Mouse (Mus musculus) embryonic facial prominence, embryonic 12.5 days (tissue): ENCODE measurements around the gene Sgms2. TPM values are rescaled to one million over a fixed set of nuclear protein-coding genes. Genes with fewer than 3 reads are reported as not detected.

Experiments
- ATAC-seq: fragments of 200-750 bp; cut with Nextera tagmentation; 2 replicates; pipeline ENCODE4 v1.8.0; 2017; ENCODE audit not compliant: insufficient number of reproducible peaks, insufficient read depth, low FRiP score, low TSS enrichment
- H3K27ac ChIP-seq: fragments of 300-500 bp; sonication (generic); 2 replicates; pipeline ENCODE4 v1.5.1; 2016; ENCODE audit warnings: mild to moderate bottlenecking
- H3K27me3 ChIP-seq: fragments of 300-500 bp; sonication (generic); 2 replicates; pipeline ENCODE4 v1.6.1; 2016; ENCODE audit warnings: mild to moderate bottlenecking, moderate library complexity
- H3K36me3 ChIP-seq: fragments of 300-500 bp; sonication (generic); 2 replicates; pipeline ENCODE4 v1.6.1; 2016; ENCODE audit warnings: mild to moderate bottlenecking
- H3K4me1 ChIP-seq: fragments of 300-500 bp; sonication (generic); 2 replicates; pipeline ENCODE4 v1.6.1; 2016
- H3K4me2 ChIP-seq: fragments of 300-500 bp; sonication (generic); replicated peaks from 2 replicates; pipeline ENCODE4 v1.6.1; 2016; ENCODE audit warnings: mild to moderate bottlenecking, moderate library complexity
- H3K4me3 ChIP-seq: fragments of 300-500 bp; sonication (generic); 2 replicates; pipeline ENCODE4 v1.5.1; 2016; ENCODE audit warnings: mild to moderate bottlenecking
- H3K9ac ChIP-seq: fragments of 300-500 bp; sonication (generic); 2 replicates; pipeline ENCODE4 v1.6.1; 2016; ENCODE audit warnings: mild to moderate bottlenecking, moderate library complexity
- H3K9me3 ChIP-seq: fragments of 300-500 bp; sonication (generic); 2 replicates; pipeline ENCODE4 v1.6.1; 2016; ENCODE audit warnings: mild to moderate bottlenecking, moderate library complexity
- WGBS: fragments of 180-500 bp; shearing (Covaris S2); methylation state at CpG from one replicate; pipeline ENCODE4 v1.1.7; 2016; 5-methylcytosine and 5-hydroxymethylcytosine counted together
- polyA plus RNA-seq: library from polyadenylated mRNA; unstranded; fragments of >200 nt; fragmentation: Nextera tagmentation; extraction: Ambion mirVana; gene quantifications from 2 replicates; pipeline ENCODE4 v1.2.1, GENCODE M21; 2016

Sgms2 gene
- polyA plus RNA-seq, 1 experiment from 2014 or later = 3.2 TPM

DNA sequence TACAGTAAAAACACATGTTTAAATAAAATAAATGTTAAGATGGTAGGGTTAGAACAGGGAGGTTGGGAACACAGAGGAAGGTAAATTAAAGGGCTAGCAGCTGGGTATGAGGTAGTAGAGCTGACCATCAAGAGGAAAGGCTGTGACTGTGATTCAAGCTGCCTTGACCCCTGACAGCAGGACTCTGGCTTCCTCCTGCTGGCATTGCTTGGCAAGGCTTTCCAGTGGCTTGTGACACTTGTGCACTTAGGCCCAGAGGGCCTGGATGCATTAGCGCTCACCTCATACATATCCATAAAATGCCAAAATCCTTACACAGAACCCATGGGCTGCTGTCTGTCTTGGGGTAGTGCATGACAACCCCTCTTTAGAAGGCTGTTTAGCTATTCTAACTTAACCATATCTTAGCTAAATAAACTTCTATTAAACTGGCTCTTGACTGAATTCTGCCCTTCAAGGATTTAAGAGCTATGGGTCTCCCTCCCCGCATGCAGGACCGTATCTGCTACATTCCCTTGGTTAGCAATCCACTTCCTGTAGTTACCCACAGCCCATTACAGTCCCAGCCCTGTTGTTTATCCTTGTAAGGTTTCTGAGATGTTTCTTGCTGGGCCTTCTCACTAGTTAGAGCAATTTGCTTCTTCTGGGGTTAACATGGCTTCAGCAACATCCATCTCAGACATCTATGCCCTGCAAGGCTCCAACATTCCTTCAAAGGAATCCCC is 25.5 kb downstream of the Sgms2 start:
- Histone ChIP-seq H3K9ac (no peak overlapping the region), H3K4me2 (no peak overlapping the region), H3K4me1 (no peaks in the 10 kb centered on the region), H3K9me3 (no peaks in the 10 kb centered on the region), H3K27me3 (no peaks in the 10 kb centered on the region), H3K4me3 (no peak overlapping the region), H3K27ac (no peak overlapping the region), H3K36me3 (no peaks in the 10 kb centered on the region)
- ATAC-seq = no peak
- 76% methylated on average over 3 of the region's 3 CpGs for WGBS

DNA sequence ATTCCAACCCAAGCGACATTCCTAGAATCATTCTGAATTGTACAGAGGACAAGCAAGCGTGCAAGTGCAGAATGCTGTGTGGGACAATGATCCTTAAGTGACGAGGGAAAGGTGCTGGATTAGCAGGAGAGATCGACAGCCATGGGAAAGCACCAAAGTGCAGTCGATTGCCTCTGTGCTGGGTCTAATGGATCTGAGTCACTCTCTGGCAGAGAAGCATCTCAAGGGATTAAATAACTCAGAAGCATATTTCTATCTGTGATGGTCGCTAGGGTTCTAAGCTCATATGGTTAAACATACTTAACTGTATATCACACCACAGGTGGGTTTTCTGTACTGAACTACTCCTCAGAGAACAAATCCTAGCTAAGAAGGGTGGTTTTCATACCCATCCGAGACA is 118.2 kb downstream of the Sgms2 start:
- WGBS = 88% methylated on average over 7 of the region's 7 CpGs
- H3K4me3 ChIP-seq = no peak overlapping the region
- H3K36me3 ChIP-seq = no peaks in the 10 kb centered on the region
- H3K27ac ChIP-seq = no peak overlapping the region
- no peaks in the 10 kb centered on the region for H3K27me3 ChIP-seq
- no peak overlapping the region for H3K4me2 ChIP-seq
- no peak overlapping the region for H3K9ac ChIP-seq
- H3K9me3 ChIP-seq = no peaks in the 10 kb centered on the region
- no peaks in the 10 kb centered on the region for H3K4me1 ChIP-seq
- no peak for ATAC-seq

DNA sequence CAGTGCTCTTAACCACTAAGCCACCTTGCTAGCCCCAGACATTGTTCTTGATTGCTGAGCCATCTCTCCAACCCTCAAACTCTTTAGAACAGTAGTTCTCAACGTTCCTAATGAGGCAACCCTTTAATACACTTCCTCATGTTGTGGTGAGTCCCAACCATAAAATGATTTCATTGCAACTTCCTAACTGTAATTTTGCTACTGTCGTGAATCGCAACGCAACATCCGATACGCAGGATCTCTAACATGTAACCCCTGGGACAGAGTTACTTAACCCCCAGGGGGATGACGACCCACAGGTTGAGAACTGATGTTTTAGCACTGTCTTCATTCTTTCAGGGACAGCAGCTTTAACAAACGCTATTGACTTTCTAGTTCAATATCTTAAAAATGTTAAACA is 122.5 kb downstream of the Sgms2 start:
- Histone ChIP-seq H3K4me3 (no peak overlapping the region), H3K9ac (no peak overlapping the region), H3K27me3 (no peaks in the 10 kb centered on the region), H3K36me3 (no peaks in the 10 kb centered on the region), H3K27ac (no peak overlapping the region), H3K4me1 (no peaks in the 10 kb centered on the region; the same call in 1 of the 2 replicates), H3K4me2 (no peak overlapping the region), H3K9me3 (no peaks in the 10 kb centered on the region)
- ATAC-seq = no peak
- 92% methylated on average over 8 of the region's 8 CpGs for WGBS

DNA sequence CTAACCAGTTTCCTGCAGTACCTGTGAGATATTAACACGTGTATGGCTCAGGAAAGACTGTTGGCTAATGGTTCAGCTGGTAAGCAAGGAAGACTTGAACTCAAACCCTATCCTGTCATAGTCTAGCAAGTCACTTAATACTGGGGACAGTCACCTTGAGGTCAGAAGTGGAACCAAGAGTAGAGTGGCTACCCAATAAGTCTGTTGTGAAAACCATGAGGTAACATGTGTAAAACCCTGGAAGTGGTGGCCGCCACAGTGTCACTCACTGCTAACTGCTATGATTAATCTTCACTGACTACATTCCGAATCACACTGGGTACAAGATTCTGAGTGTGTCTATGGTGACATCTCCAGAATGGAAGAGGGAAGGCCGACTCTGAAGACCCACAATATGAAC is 123.8 kb downstream of the Sgms2 start:
- Histone ChIP-seq H3K27ac (no peak overlapping the region), H3K27me3 (no peaks in the 10 kb centered on the region), H3K36me3 (no peaks in the 10 kb centered on the region), H3K9me3 (no peaks in the 10 kb centered on the region), H3K9ac (no peak overlapping the region), H3K4me3 (no peak overlapping the region), H3K4me2 (no peak overlapping the region), H3K4me1 (no peaks in the 10 kb centered on the region; the same call in 1 of the 2 replicates)
- no peak for ATAC-seq
- 85% methylated on average over 4 of the region's 4 CpGs for WGBS

- no peak overlapping the region for H3K4me3 ChIP-seq
- WGBS = 61% methylated on average over 23 of the region's 23 CpGs
- no peaks in the 10 kb centered on the region for H3K9me3 ChIP-seq
- no peaks in the 10 kb centered on the region for H3K36me3 ChIP-seq
- no peaks in the 10 kb centered on the region for H3K27me3 ChIP-seq
- H3K9ac ChIP-seq = no peak overlapping the region
- no peak overlapping the region for H3K4me2 ChIP-seq
- H3K4me1 ChIP-seq = no peaks in the 10 kb centered on the region; the same call in 1 of the 2 replicates
- no peak overlapping the region for H3K27ac ChIP-seq
- no peak for ATAC-seq
Measured at GRCm38 (mm10) chr3:131364632-131365446, 126.4 kb downstream of the Sgms2 start.

GRCm38 (mm10) chr3:131364194-131364593 is 127.0 kb downstream of the Sgms2 start:
- H3K4me3 ChIP-seq = no peak overlapping the region
- H3K9ac ChIP-seq = no peak overlapping the region
- H3K27ac ChIP-seq = no peak overlapping the region
- no peaks in the 10 kb centered on the region for H3K27me3 ChIP-seq
- H3K9me3 ChIP-seq = no peaks in the 10 kb centered on the region
- ATAC-seq = no peak
- no peak overlapping the region for H3K4me2 ChIP-seq
- H3K36me3 ChIP-seq = no peaks in the 10 kb centered on the region
- whole genome bisulfite sequencing = 53% methylated on average over 8 of the region's 8 CpGs
- no peaks in the 10 kb centered on the region; the same call in 1 of the 2 replicates for H3K4me1 ChIP-seq

- 89% methylated on average over 14 of the region's 14 CpGs for WGBS
- no peak overlapping the region for H3K27ac ChIP-seq
Measured at GRCm38 (mm10) chr3:131363602-131364001, 127.6 kb downstream of the Sgms2 start.

GRCm38 (mm10) chr3:131361960-131362359 is 129.3 kb downstream of the Sgms2 start:
- Histone ChIP-seq H3K9me3 (no peaks in the 10 kb centered on the region), H3K4me2 (no peak overlapping the region), H3K36me3 (no peaks in the 10 kb centered on the region), H3K27ac (no peak overlapping the region), H3K4me3 (no peak overlapping the region), H3K4me1 (no peaks in the 10 kb centered on the region; the same call in 1 of the 2 replicates), H3K9ac (no peak overlapping the region), H3K27me3 (no peaks in the 10 kb centered on the region)
- no peak for ATAC-seq
- 59% methylated on average over 4 of the region's 4 CpGs for WGBS

More at GRCm38 (mm10) chr3:131363602-131364001, 127.6 kb downstream of the Sgms2 start:
- H3K4me2 ChIP-seq = no peak overlapping the region
- H3K27me3 ChIP-seq = no peaks in the 10 kb centered on the region
- H3K36me3 ChIP-seq = no peaks in the 10 kb centered on the region
- H3K4me1 ChIP-seq = no peaks in the 10 kb centered on the region; the same call in 1 of the 2 replicates
- H3K9me3 ChIP-seq = no peaks in the 10 kb centered on the region
- ATAC-seq = no peak
- no peak overlapping the region for H3K9ac ChIP-seq
- H3K4me3 ChIP-seq = no peak overlapping the region

DNA sequence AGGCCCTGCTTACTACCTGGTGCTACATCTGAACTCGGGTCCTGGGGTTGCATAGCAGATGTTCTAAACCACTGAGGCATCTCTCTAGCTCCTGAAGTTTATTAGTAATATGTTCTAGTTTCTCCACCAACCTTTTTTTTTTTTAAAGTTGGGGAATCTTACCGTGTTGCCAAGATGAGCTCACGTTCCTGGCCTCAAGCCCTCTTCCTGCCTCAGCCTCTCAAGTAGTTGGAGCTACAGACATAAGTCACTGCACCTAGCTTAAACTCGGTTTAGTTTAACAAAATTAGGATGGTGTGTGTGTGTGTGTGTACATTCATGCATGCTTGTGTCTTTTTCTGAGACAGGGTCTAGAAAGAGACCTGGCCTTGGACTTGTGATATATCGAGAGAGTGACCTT is 132.2 kb downstream of the Sgms2 start:
- Histone ChIP-seq H3K9me3 (no peaks in the 10 kb centered on the region), H3K27ac (no peak overlapping the region), H3K4me2 (no peak overlapping the region), H3K9ac (no peak overlapping the region), H3K4me3 (no peak overlapping the region), H3K27me3 (no peaks in the 10 kb centered on the region), H3K4me1 (no peaks in the 10 kb centered on the region), H3K36me3 (no peaks in the 10 kb centered on the region)
- 85% methylated on average over 5 of the region's 5 CpGs for WGBS
- ATAC-seq = no peak

DNA sequence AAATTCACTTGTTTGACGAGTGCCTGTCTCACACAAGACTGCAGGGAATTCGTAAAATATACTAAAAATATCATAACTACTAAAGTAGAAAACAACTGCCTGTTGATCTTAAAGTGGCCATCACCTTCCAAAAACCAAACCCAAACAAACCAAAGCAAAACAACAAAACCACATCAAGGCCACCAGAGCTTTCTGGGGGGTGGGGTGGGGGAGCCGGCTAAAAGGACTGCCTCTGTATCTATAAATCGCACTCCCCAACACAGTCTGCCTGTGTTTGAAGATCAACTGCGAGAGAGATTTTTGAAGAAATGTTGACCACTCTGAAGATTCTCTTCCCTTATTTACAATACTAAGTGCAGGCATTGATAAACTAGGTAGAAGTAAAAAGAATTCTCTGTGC is 133.0 kb downstream of the Sgms2 start:
- 78% methylated on average over 5 of the region's 5 CpGs for WGBS
- ATAC-seq = no peak

GRCm38 (mm10) chr3:131357643-131358042 is 133.6 kb downstream of the Sgms2 start:
- no peak overlapping the region for H3K27ac ChIP-seq
- H3K4me1 ChIP-seq = no peaks in the 10 kb centered on the region
- WGBS = 80% methylated on average over 3 of the region's 3 CpGs
- no peak for ATAC-seq
- no peaks in the 10 kb centered on the region for H3K36me3 ChIP-seq
- no peaks in the 10 kb centered on the region for H3K27me3 ChIP-seq
- H3K9ac ChIP-seq = no peak overlapping the region
- no peak overlapping the region for H3K4me2 ChIP-seq
- H3K4me3 ChIP-seq = no peak overlapping the region
- no peaks in the 10 kb centered on the region for H3K9me3 ChIP-seq

More for the DNA sequence above, 133.0 kb downstream of the Sgms2 start:
- no peaks in the 10 kb centered on the region for H3K4me1 ChIP-seq
- H3K9ac ChIP-seq = no peak overlapping the region
- no peak overlapping the region for H3K4me3 ChIP-seq
- no peaks in the 10 kb centered on the region for H3K27me3 ChIP-seq
- H3K27ac ChIP-seq = no peak overlapping the region
- no peaks in the 10 kb centered on the region for H3K9me3 ChIP-seq
- no peak overlapping the region for H3K4me2 ChIP-seq
- H3K36me3 ChIP-seq = no peaks in the 10 kb centered on the region

DNA sequence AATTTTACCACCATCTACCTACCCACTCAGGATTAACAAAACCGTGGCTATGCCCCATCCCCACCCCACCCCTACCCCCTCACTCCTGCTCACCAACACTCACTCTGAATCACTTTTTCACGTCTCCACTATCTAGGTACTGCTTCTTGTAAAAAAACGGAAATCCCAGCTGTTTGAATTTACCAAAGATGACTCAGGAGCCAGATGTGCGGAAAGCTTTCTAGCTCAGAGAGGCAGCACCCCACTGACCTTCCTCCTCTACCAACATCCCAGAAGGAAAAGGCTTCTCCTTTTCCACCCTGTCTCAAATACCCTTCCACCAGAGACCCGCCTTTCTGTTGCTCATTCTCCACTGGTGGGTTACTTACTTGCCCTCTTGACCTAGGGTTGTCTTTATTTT is 135.2 kb downstream of the Sgms2 start:
- Histone ChIP-seq H3K27me3 (no peaks in the 10 kb centered on the region), H3K4me3 (no peak overlapping the region), H3K27ac (no peak overlapping the region), H3K4me1 (no peaks in the 10 kb centered on the region), H3K4me2 (no peak overlapping the region), H3K9ac (no peak overlapping the region), H3K9me3 (no peaks in the 10 kb centered on the region), H3K36me3 (no peaks in the 10 kb centered on the region)
- 47% methylated on average over 5 of the region's 5 CpGs for WGBS
- no peak for ATAC-seq
